Mouse (Mus musculus): ENCODE results near the gene Reep3.

Gene Reep3

DNA sequence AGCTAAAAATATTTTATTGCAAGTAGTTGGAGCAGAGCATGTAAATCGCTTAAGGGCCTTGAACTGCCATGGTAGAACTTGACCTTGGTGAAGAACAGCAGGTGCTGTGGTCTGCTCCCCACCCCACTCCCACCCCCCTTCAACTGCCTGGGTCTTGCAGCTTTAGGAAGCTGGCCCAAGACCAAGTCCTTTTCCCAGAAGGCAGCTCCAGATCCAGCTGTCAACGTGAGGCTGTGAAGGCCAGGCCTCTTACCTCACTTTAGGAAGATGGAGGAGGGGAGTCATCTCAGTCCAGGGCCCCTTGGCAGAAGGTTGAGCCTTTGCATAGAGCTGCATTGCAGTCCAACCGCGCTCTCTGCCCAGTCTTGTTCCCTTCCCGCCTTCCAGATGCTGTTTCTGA, 102.3 kb downstream of the Reep3 start:
- ChIA-PET POLR2A (interaction anchor here (0.6 to 6.9 kb wide), 32 partner anchors 8 to 187 kb away, joined by 3 to 59 read pairs (median 4); no protein-coding TSS in a partner anchor), CTCF (no interaction called here)

- CTCF ChIA-PET, result no interaction called here
- POLR2A ChIA-PET, result interaction anchor here (0.5 to 6.9 kb wide), 13 partner anchors 9 to 1247 kb away, joined by 3 to 59 read pairs (median 5); no protein-coding TSS in a partner anchor
Measured at GRCm38 (mm10) chr10:66992591-66992990, 104.2 kb downstream of the Reep3 start.

DNA sequence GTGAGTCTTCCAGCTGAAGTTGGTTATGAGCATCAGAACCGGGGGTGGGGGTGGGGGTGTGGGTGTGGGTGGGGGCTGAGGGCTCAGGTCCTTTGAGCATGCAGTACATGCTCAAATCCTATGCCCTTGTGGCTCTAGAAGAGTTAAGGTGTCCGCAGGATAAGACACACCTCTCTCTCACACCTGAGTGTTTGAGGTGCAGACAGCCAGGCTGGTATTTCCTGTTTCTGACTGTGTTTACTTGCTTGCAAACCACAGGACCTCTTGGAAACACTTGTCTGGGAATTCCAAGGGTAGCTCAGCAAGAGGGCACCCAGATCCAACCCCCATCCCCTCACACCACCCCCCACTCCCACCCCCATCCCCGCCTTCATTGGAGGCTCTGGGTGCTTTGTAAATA, 106.2 kb downstream of the Reep3 start:
- ChIA-PET POLR2A (interaction anchor here in 3 of 4 experiments (0.7 to 6.9 kb wide), 7 partner anchors 12 to 79 kb away, joined by 3 to 59 read pairs (median 5); no protein-coding TSS in a partner anchor), CTCF (no interaction called here)

GRCm38 (mm10) chr10:66983043-66983442, 113.7 kb downstream of the Reep3 start:
- POLR2A ChIA-PET, result interaction anchor here (0.6 to 3.7 kb wide), 38 partner anchors 8 to 271 kb away, joined by 3 to 46 read pairs (median 4); partner anchors contain the start of gene Jmjd1c (in 2 of the 4)
- CTCF ChIA-PET, result interaction anchor here in 1 of 4 experiments (0.6 to 0.7 kb wide), 2 partner anchors 84 to 1021 kb away, joined by 3 to 8 read pairs; no protein-coding TSS in a partner anchor

DNA sequence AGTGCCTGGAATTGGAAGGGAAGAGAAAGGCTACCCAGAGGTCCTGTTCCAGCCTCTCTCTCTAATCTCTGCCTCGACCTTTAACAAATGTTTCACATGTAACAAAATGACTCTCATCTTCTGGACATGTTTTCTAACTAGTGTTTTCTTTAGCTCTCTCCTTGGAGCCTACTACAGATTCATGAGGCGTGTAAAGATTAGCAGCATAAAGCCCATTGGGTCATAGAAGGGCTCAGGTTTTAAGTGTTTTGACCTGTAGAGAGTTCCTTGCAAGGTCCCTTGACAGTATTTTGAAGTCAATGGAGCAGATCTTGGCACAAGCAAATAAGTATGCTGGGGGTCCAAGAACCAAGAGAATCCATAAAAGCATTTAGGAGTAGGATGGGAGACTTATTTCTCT, 118.5 kb downstream of the Reep3 start:
- CTCF ChIA-PET, result no interaction called here
- POLR2A ChIA-PET, result interaction anchor here (0.7 to 2.6 kb wide), 7 partner anchors 8 to 25 kb away, joined by 3 to 18 read pairs (median 3); no protein-coding TSS in a partner anchor

GRCm38 (mm10) chr10:66977093-66977492, 119.7 kb downstream of the Reep3 start:
- ChIA-PET POLR2A (interaction anchor here in 2 of 4 experiments (1.1 to 1.8 kb wide), 2 partner anchors 8 to 26 kb away, joined by 3 to 5 read pairs; no protein-coding TSS in a partner anchor), CTCF (no interaction called here)

- CTCF ChIA-PET, result interaction anchor here in 1 of 4 experiments (0.7 kb wide), 1 partner anchor 161 kb away, joined by 3 read pairs; no protein-coding TSS in a partner anchor
- POLR2A ChIA-PET, result interaction anchor here in 2 of 4 experiments (0.8 to 13.8 kb wide), 10 partner anchors 8 to 141 kb away, joined by 3 to 143 read pairs (median 4); no protein-coding TSS in a partner anchor
Measured at GRCm38 (mm10) chr10:66975451-66975850, 121.3 kb downstream of the Reep3 start.

DNA sequence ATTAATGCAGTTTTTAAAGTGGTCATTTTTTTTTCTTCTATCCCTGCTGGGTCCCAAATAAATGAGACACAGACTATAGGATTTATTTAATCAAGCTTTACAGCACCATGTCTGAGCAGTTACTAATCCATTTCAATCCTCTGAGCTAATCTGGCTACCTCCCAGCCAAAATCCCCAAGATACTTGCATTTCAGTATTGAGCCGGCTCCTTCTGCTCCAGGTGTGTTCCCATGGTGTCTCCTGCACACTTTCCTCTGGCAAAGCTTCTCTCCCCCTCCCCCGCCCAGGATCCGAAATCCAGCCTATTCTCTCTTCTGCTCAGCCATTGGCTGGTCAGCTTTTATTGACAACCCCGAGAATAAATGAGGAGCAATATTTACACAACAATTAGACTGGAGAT, 122.3 kb downstream of the Reep3 start:
- ChIA-PET CTCF (interaction anchor here in 2 of 4 experiments (0.5 to 1.0 kb wide), 2 partner anchors 28 to 54 kb away, joined by 3 to 6 read pairs; no protein-coding TSS in a partner anchor), POLR2A (interaction anchor here in 2 of 4 experiments (0.8 to 13.8 kb wide), 13 partner anchors 9 to 125 kb away, joined by 3 to 143 read pairs (median 5); no protein-coding TSS in a partner anchor)

- ChIA-PET POLR2A (interaction anchor here in 2 of 4 experiments (0.6 to 13.8 kb wide), 12 partner anchors 8 to 126 kb away, joined by 4 to 143 read pairs (median 5); no protein-coding TSS in a partner anchor), CTCF (interaction anchor here in 1 of 4 experiments (1.0 kb wide), 1 partner anchor 28 kb away, joined by 3 read pairs; no protein-coding TSS in a partner anchor)
Measured at GRCm38 (mm10) chr10:66973866-66974265, 122.9 kb downstream of the Reep3 start.

DNA sequence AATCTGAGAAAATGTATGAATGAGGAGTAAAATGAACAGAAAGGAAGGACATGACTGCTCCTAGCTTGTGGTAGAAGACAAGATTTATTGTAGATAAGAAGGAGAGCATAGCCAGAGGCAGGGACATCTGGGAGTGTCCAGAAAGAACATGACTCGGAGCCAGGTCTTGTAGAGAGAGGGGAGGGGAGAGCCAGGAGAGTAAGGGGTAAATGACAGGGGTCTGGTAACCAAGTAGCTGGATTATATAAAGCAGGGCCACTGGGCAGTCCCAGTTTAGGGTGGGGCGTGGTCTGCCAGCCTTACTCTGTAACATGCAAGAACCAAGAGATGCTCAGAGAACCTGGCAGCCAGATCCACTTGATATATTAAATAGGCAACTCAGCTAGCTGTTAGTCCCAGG, 123.5 kb downstream of the Reep3 start:
- ChIA-PET CTCF (interaction anchor here in 1 of 4 experiments (0.6 kb wide), 1 partner anchor 849 kb away, joined by 4 read pairs; no protein-coding TSS in a partner anchor), POLR2A (interaction anchor here in 2 of 4 experiments (0.6 to 13.8 kb wide), 8 partner anchors 9 to 132 kb away, joined by 3 to 143 read pairs (median 5); no protein-coding TSS in a partner anchor)

DNA sequence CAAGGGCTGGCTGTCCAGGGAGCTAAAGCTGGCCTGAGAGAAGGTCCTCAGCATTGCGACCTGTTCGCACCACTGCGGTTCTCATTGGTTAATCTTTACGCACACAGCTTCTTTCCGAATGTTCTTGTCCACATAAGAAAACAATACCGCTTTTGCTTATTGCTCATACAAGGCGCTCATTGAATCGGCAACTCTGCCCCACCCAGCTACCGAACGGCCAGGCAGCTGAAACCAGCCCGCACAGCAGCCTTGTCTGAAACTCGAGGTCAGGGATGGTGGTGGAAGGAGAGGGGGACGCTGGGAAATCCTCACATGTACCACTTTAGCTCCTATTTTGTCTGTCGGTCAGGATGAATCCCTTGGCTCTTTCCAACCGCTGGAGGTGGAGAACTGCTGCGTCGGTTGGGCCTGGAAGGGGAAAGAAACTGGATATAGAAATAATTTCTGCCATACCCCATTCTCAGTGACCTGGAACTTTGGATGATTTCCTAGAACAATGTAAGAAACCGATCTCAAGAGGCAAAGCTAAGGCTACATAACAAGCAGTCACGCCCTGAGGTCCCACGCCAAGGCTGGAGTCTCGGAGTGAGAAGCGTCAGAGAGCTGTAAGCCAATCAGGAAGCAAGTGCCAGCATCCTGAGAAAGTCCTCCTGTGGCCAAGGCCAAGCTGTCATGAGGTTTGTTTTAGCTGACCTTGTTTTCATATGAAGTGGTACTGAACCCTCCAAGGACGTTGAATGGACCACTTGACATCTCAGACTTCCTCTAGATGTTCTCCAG, 126.2 kb downstream of the Reep3 start:
- ChIA-PET POLR2A (interaction anchor here (0.6 to 13.8 kb wide), 61 partner anchors 8 to 216 kb away, joined by 3 to 143 read pairs (median 6); partner anchors contain the start of genes Jmjd1c (in 3 of the 4) and Reep3 (in 1 of the 4)), CTCF (interaction anchor here in 2 of 4 experiments (0.6 to 1.3 kb wide), 3 partner anchors 50 to 276 kb away, joined by 3 to 4 read pairs (median 4); no protein-coding TSS in a partner anchor)

DNA sequence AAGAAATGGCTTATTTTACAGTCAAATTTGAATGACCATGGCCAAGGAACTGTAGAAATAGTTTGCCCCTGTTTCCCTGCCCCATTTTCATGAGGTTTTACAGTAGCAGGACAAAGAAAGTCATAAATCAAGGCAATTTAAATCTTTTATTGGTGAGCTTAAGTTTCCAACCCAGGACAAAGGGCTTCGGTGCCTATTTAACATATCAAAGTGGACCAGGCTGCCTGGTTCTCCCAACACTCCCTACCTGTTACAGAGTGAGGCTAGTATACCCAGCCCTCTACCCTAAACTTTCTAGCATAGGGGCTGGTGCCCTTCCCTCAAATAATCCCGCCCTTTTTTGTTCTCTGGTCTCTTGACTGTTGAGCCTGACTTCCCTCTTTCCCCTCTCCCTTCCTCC, 127.2 kb downstream of the Reep3 start:
- CTCF ChIA-PET, result interaction anchor here in 3 of 4 experiments (0.6 to 1.5 kb wide), 4 partner anchors 10 to 51 kb away, joined by 3 to 6 read pairs (median 4); no protein-coding TSS in a partner anchor
- POLR2A ChIA-PET, result interaction anchor here (0.6 to 13.8 kb wide), 81 partner anchors 8 to 360 kb away, joined by 3 to 143 read pairs (median 5); partner anchors contain the start of genes Jmjd1c (in 2 of the 4), Reep3 (in 2 of the 4) and Nrbf2 (in 1 of the 4)

- ChIA-PET CTCF (interaction anchor here in 2 of 4 experiments (0.6 to 1.5 kb wide), 4 partner anchors 10 to 128 kb away, joined by 3 to 6 read pairs (median 4); no protein-coding TSS in a partner anchor), POLR2A (interaction anchor here (0.6 to 13.8 kb wide), 76 partner anchors 9 to 360 kb away, joined by 3 to 143 read pairs (median 5); partner anchors contain the start of genes Reep3 (in 2 of the 4), Jmjd1c (in 1 of the 4) and Nrbf2 (in 1 of the 4))
Measured at GRCm38 (mm10) chr10:66969081-66969480, 127.7 kb downstream of the Reep3 start.

- CTCF ChIA-PET, result interaction anchor here in 2 of 4 experiments (0.6 to 1.5 kb wide), 3 partner anchors 34 to 129 kb away, joined by 3 to 6 read pairs (median 5); no protein-coding TSS in a partner anchor
- POLR2A ChIA-PET, result interaction anchor here in 3 of 4 experiments (0.6 to 13.8 kb wide), 39 partner anchors 9 to 361 kb away, joined by 3 to 143 read pairs (median 7); no protein-coding TSS in a partner anchor
Measured at GRCm38 (mm10) chr10:66968541-66968940, 128.2 kb downstream of the Reep3 start.

GRCm38 (mm10) chr10:66966391-66967109, 130.2 kb downstream of the Reep3 start:
- POLR2A ChIA-PET, result interaction anchor here in 3 of 4 experiments (0.5 to 13.8 kb wide), 16 partner anchors 8 to 70 kb away, joined by 3 to 143 read pairs (median 3); no protein-coding TSS in a partner anchor
- CTCF ChIA-PET, result interaction anchor here in 2 of 4 experiments (0.5 to 0.6 kb wide), 3 partner anchors 11 to 57 kb away, joined by 3 to 6 read pairs (median 3); no protein-coding TSS in a partner anchor

DNA sequence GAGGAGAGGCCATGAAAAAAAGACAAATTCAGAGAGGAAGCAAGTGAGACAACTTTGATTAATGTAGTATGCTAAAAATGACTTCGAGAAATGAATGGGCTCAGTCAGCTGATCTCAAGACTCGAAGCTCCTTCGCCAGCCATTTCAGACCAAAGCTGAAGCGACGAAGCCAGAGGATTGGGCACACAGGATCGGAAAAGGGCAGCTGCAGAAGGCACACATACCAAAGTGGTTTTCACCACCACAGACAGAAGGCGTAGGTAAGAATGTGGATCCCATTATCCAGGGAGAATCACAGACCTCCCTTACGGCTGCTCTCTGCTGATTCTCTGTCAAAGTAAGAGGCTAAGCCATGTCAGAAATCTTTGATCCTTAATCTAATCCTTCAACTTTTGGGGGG, 136.6 kb downstream of the Reep3 start:
- ChIA-PET POLR2A (interaction anchor here in 3 of 4 experiments (0.6 to 3.0 kb wide), 11 partner anchors 8 to 159 kb away, joined by 3 to 17 read pairs (median 7); no protein-coding TSS in a partner anchor), CTCF (no interaction called here)

All from embryonic stem cell, embryonic (primary cell).